Mouse (Mus musculus) T-helper 2 cell (primary cell): ENCODE data around the gene Axdnd1.
"Not testable (repeated sequence)": the region's sequence is repeated elsewhere in the genome, so short reads cannot be mapped to it uniquely, and the experiment has no call there.

Experiments used
- in situ Hi-C: fragments of 300-600 bp; cut with MboI, MseI; formaldehyde crosslinking; loops from one replicate; pipeline ENCODE4 v1.15.1; 2025; ENCODE audit warnings: high pct_unique_total_duplicates

The Axdnd1 gene

GRCm38 (mm10) chr1:156344433-156344832, 76.5 kb downstream of the Axdnd1 start:
- in situ Hi-C loops: no loop called here

DNA sequence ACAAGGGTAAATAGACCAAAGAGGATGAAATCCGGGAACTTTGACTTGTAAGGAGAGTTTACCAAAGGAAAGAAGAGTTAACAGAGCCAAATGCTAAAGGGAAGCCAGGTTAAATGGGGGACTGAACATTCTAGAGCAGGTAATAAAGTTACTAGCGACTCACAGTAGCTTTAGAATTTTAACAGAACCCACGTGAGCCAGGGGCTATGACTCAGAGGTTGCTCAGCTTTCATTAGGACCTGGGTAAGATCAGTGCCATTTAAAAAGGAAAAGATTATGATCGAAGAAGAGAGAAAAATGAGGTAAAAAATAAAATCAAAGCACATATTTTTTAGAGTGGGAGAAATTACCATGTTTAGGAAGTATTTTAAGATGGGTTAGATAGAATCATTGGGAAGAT, 80.1 kb downstream of the Axdnd1 start:
- in situ Hi-C loops: no loop called here

- in situ Hi-C loops: no loop called here
Observed at GRCm38 (mm10) chr1:156323126-156323525, 97.8 kb downstream of the Axdnd1 start.

DNA sequence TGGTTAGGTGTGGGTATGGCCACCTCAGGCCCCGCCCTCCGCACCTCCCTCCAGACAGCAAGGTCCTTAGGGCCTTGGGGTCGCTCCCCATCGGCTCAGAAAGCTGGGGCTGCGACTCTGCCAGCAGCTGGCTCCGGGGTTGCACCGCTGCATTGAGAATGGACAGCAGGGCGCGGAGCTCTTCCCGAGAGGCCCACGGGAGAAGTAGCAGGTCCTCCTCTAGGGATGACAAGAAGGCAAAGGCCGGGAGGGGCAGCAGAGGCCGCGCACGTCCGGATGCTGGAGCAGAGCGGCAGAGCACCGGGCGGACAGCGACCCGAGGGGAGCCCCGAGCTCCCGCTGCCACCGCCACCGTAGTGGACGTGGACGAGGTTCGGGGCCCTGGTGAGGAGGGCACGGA, 110.3 kb downstream of the Axdnd1 start, which contains the start of gene Nphs2:
TSS of gene Nphs2 (plus strand) at position 98 of the 400 bp plus-strand sequence.
- in situ Hi-C loops: no loop called here

GRCm38 (mm10) chr1:156308595-156308994, 112.4 kb downstream of the Axdnd1 start:
- in situ Hi-C loops: no loop called here

GRCm38 (mm10) chr1:156302911-156303749, 117.8 kb downstream of the Axdnd1 start, which contains the start of gene Tdrd5:
TSS of gene Tdrd5 (minus strand) at chr1:156303664.
- in situ Hi-C loops: no loop called here

- in situ Hi-C loops: no loop called here
Observed at GRCm38 (mm10) chr1:156290016-156290415, 130.9 kb downstream of the Axdnd1 start.

DNA sequence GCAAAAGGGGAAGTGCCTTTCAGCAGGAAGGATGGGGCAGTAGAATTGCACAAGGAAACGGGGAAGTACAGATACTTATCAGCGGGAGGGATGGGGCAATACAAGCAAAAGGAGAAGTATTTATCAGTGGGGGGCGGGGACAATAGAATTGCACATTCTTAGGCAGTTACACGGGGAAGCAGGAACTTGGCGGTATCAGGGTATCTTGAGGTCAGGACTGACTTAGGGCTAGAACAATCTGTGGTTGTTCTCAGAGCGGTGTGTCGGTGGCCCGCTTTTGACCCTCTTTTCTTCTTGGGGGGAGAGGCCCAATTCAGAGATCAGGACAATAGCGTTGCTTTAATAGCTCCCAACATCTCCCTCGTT, 131.8 kb downstream of the Axdnd1 start:
- in situ Hi-C loops: not testable (repeated sequence)

DNA sequence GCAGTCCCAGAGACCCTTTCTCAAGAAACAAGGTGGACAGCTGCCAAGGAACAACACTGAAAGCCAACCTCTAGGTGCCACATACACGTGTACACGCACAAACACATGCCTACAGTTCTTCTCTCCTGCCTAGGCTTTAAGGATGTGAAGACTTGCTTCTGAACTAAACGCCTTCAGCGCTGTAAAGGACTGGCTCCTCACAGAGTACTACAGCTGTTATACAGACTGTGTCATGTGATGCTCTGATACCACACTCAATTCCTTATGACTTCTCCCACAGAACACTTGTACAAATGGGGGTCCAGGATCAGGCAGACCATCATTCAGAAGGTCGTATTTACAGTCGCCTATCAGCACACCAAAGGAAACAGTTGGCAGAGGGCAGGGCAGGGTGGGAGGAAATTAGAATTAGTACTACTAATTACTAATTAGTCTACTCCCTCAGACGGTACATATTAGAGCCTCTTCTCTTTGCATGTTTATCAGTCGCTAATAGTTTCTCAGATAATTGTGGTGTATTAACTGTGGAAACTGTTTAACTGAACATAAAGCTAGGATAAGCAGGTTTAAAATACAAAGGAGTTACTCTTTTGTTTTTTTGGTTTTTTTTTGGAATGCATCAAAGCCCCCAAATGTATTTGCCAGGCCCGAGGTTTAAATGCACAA, 132.3 kb downstream of the Axdnd1 start:
- in situ Hi-C loops: no loop called here

- in situ Hi-C loops: no loop called here
Observed at GRCm38 (mm10) chr1:156285541-156285896, 135.4 kb downstream of the Axdnd1 start.

DNA sequence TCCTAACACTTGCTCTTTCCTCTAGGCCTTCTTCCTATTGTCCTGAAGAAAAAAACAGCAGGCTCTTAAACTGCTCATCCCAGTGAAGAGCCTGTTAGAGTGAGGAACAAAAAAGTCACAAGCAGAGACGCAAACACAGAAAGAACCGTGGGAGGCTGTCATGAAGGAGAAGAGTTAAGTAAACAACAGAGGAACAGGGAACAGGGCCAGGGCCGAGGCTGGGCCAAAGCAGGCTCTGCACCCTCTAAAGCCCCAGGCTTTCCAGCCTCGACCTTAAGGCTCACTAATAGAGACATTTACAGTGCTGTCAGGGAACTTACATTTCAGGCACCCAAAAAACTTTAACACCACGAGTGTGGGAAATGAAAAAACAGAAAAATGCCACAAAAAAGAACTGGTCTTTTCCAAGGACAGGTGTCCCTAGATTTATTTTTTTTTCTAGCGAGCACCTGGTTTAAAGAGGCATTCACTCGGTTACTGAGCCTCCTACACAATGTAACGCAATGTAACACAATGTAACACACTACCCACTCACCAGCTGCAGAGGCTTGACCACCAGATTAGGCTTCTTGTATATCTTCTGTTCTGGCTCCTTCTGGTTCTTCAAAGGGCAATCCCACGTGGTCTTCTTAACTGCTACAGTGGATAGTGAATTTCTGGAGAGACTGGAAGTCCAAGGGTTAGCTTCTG, 136.0 kb downstream of the Axdnd1 start:
- in situ Hi-C loops: no loop called here

DNA sequence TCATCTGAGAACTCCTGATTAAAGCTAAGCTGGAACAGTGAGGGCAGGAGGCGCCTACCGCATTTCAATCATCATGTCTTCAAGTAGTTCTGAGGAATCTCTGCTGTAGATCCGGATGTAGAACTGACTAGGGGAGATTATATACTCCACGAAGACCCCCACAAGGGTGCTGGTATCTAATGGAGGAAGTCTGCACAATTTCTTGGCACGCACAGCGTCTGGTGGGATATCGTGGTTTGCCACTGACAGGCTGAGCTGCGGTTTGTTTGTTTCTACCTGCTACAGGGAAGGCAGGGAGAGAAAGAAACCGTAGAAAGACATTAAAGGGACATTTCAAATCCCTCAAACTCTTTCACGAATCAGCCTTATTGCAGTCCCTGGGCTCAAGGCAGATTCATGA, 136.8 kb downstream of the Axdnd1 start:
- in situ Hi-C loops: no loop called here

GRCm38 (mm10) chr1:156280131-156280530, 140.8 kb downstream of the Axdnd1 start:
- in situ Hi-C loops: no loop called here

DNA sequence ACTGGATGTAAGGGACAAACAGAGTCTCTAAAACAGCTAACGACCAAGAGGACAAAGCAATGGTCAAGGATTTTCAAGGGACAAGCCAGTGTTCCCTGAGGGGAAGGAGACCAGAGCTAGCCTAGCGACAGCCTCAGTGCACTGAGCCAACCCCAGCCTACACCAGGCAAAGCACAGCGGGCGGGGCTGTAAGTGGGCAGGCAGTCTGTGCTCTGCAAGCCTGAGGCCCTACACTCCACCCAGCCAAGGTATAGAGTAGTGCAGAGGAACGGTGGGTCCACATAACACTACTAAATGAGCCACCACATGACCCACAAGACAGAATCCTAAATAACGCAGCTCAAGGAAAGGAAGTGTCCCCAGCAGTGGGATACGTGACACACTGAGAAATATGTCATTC, 147.3 kb downstream of the Axdnd1 start:
- in situ Hi-C loops: no loop called here
